Mouse (Mus musculus): ENCODE results near the gene Schip1. TPM values are rescaled to one million over a fixed set of nuclear protein-coding genes. Genes with fewer than 3 reads are reported as not detected.

Gene Schip1
- polyA plus RNA-seq, 2 experiments = 1.1 to 1.6 TPM

DNA sequence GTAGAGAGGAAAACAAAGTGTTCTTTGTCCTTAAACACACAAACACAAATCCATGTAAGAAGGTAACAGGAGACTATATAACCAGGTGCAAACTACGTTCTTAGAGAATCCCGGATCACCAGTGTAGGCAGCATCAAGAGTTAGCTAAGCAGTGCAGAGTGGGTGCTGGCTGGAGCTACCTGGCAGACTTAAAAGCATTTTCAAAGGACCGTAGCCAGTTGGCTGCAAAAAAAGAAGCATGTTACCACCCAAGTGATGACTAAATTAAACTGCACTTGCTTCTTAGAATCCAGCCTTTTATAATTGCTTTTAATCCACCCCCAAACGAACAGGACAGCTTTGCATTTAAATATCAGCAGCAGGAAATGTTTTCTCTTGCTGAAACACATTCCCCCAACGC lies 402.0 kb downstream of the Schip1 start:
- H3K9me3 ChIP-seq (ENCODE audit: control insufficient read depth, low read length) = no peaks in the 10 kb centered on the region
- H3K4me3 ChIP-seq (ENCODE audit: insufficient read depth in 1 of 2, low read depth in 2 of 2, low read length in 2 of 2) = no peak overlapping the region
- H3K4me2 ChIP-seq (ENCODE audit: low read depth) = no peak overlapping the region
- WGBS (ENCODE audit: insufficient replicate concordance) = 47% methylated on average over 5 of the region's 5 CpGs
- no peaks in the 10 kb centered on the region for H3K36me3 ChIP-seq (replicated peaks; ENCODE audit: control insufficient read depth, insufficient read depth, low read depth)
- H3K4me1 ChIP-seq (replicated peaks; ENCODE audit: control insufficient read depth in 2 of 2, insufficient read depth in 2 of 2, low read length in 1 of 2) = no peaks in the 10 kb centered on the region; a peak in 1 of 4 replicates
- ATAC-seq (ENCODE audit: insufficient read depth) (no peak), DNase-seq (ENCODE audit: low read depth in 3 of 3, low spot score in 3 of 3) (no peak)
- no peak overlapping the region for H3K27ac ChIP-seq
- H3K27me3 ChIP-seq (ENCODE audit: control insufficient read depth, insufficient read depth, low read length) = no peaks in the 10 kb centered on the region
- no peak overlapping the region for H3K9ac ChIP-seq (replicated peaks)
- TF ChIP-seq EP300 (IDR thresholded peaks at IDR 0.05; ENCODE audit: low read depth) (no peak), CTCF (IDR thresholded peaks at IDR 0.05; ENCODE audit: low read depth) (no peak)

- H3K36me3 ChIP-seq (replicated peaks; ENCODE audit: control insufficient read depth, insufficient read depth, low read depth) = no peaks in the 10 kb centered on the region
- no peak overlapping the region for H3K9ac ChIP-seq (replicated peaks)
- H3K4me2 ChIP-seq (ENCODE audit: low read depth) = no peak overlapping the region
- H3K27me3 ChIP-seq (ENCODE audit: control insufficient read depth, insufficient read depth, low read length) = no peaks in the 10 kb centered on the region
- WGBS (ENCODE audit: insufficient replicate concordance) = 8% methylated on average over 10 of the region's 10 CpGs
- H3K4me1 ChIP-seq (replicated peaks; ENCODE audit: control insufficient read depth in 2 of 2, insufficient read depth in 2 of 2, low read length in 1 of 2) = no peaks in the 10 kb centered on the region; a peak in 1 of 4 replicates
- peak overlapping the region in 1 of 2 experiments; percentile 4; a peak in 1 of 4 replicates for H3K4me3 ChIP-seq (ENCODE audit: insufficient read depth in 1 of 2, low read depth in 2 of 2, low read length in 2 of 2)
- DNase-seq (ENCODE audit: low read depth in 3 of 3, low spot score in 3 of 3) (no peak), ATAC-seq (ENCODE audit: insufficient read depth) (no peak)
- no peak overlapping the region for H3K27ac ChIP-seq
- H3K9me3 ChIP-seq (ENCODE audit: control insufficient read depth, low read length) = no peaks in the 10 kb centered on the region
- no peak for TF ChIP-seq EP300 (IDR thresholded peaks at IDR 0.05; ENCODE audit: low read depth)
- TF ChIP-seq CTCF (IDR thresholded peaks at IDR 0.05; ENCODE audit: low read depth) = no peak
Measured at GRCm38 (mm10) chr3:68467941-68468687, 403.5 kb downstream of the Schip1 start.

- DNase-seq (ENCODE audit: low read depth in 3 of 3, low spot score in 3 of 3) (no peak), ATAC-seq (ENCODE audit: insufficient read depth) (no peak)
- Histone ChIP-seq H3K9ac (replicated peaks) (no peak overlapping the region), H3K27ac (no peak overlapping the region), H3K4me2 (ENCODE audit: low read depth) (no peak overlapping the region), H3K4me1 (replicated peaks; ENCODE audit: control insufficient read depth in 2 of 2, insufficient read depth in 2 of 2, low read length in 1 of 2) (no peaks in the 10 kb centered on the region; a peak in 1 of 4 replicates), H3K9me3 (ENCODE audit: control insufficient read depth, low read length) (no peaks in the 10 kb centered on the region), H3K36me3 (replicated peaks; ENCODE audit: control insufficient read depth, insufficient read depth, low read depth) (no peaks in the 10 kb centered on the region), H3K4me3 (ENCODE audit: insufficient read depth in 1 of 2, low read depth in 2 of 2, low read length in 2 of 2) (no peak overlapping the region), H3K27me3 (ENCODE audit: control insufficient read depth, insufficient read depth, low read length) (no peaks in the 10 kb centered on the region)
- 49% methylated on average over 1 of the region's 1 CpGs for WGBS (ENCODE audit: insufficient replicate concordance)
- peak; percentile 27; the same call in 1 of the 2 replicates for TF ChIP-seq CTCF (IDR thresholded peaks at IDR 0.05; ENCODE audit: low read depth)
- TF ChIP-seq EP300 (IDR thresholded peaks at IDR 0.05; ENCODE audit: low read depth) = no peak
Measured at GRCm38 (mm10) chr3:68469643-68470042, 405.0 kb downstream of the Schip1 start.

DNA sequence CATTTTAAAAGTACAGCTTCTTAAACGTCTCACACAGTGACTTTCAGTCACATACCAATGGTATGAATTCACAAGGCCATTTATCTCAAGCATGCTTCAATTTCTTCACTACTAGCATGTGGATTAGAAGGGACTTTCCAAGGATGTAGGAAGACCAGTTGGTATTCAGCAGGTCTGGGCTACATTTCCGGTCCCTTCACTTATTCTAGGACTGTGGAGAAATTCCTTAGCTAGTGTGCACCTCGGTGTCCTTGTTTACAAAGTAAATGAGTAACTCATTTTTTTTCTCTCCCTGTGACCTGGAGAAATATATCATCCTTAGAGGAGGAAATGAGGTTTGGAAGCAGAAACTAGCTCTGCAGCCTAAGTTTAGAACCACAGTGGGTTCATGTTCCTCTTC lies 405.5 kb downstream of the Schip1 start:
- H3K4me1 ChIP-seq (replicated peaks; ENCODE audit: control insufficient read depth in 2 of 2, insufficient read depth in 2 of 2, low read length in 1 of 2) = no peaks in the 10 kb centered on the region; a peak in 1 of 4 replicates
- H3K4me2 ChIP-seq (ENCODE audit: low read depth) = no peak overlapping the region
- H3K9ac ChIP-seq (replicated peaks) = no peak overlapping the region
- H3K9me3 ChIP-seq (ENCODE audit: control insufficient read depth, low read length) = no peaks in the 10 kb centered on the region
- no peaks in the 10 kb centered on the region for H3K27me3 ChIP-seq (ENCODE audit: control insufficient read depth, insufficient read depth, low read length)
- TF ChIP-seq CTCF (IDR thresholded peaks at IDR 0.05; ENCODE audit: low read depth) = no peak
- TF ChIP-seq EP300 (IDR thresholded peaks at IDR 0.05; ENCODE audit: low read depth) = no peak
- 39% methylated on average over 3 of the region's 3 CpGs for WGBS (ENCODE audit: insufficient replicate concordance)
- H3K36me3 ChIP-seq (replicated peaks; ENCODE audit: control insufficient read depth, insufficient read depth, low read depth) = no peaks in the 10 kb centered on the region
- H3K4me3 ChIP-seq (ENCODE audit: insufficient read depth in 1 of 2, low read depth in 2 of 2, low read length in 2 of 2) = no peak overlapping the region
- ATAC-seq (ENCODE audit: insufficient read depth) = no peak
- no peak for DNase-seq (ENCODE audit: low read depth in 3 of 3, low spot score in 3 of 3)
- no peak overlapping the region for H3K27ac ChIP-seq

DNA sequence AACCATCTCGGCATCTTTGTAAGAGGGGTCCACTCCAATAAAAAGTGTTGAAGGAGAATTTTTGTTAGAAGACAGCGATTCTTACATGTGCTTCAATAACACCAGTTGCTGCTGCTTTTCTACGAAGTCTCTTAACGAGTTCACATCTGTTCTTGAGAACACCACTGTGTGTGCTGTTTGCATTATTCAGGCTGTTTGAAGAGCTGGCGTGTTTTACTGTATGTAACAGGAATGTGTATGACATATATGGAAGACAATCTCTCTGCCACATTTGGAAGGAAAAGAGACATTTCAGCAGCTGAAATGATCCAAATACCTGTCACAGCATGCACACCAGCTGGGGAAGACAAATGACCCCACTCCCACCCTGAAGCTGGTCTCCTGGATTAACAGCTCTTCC lies 406.0 kb downstream of the Schip1 start:
- Histone ChIP-seq H3K9me3 (ENCODE audit: control insufficient read depth, low read length) (no peaks in the 10 kb centered on the region), H3K9ac (replicated peaks) (no peak overlapping the region), H3K27ac (no peak overlapping the region), H3K27me3 (ENCODE audit: control insufficient read depth, insufficient read depth, low read length) (no peaks in the 10 kb centered on the region), H3K36me3 (replicated peaks; ENCODE audit: control insufficient read depth, insufficient read depth, low read depth) (no peaks in the 10 kb centered on the region), H3K4me3 (ENCODE audit: insufficient read depth in 1 of 2, low read depth in 2 of 2, low read length in 2 of 2) (no peak overlapping the region), H3K4me2 (ENCODE audit: low read depth) (no peak overlapping the region), H3K4me1 (replicated peaks; ENCODE audit: control insufficient read depth in 2 of 2, insufficient read depth in 2 of 2, low read length in 1 of 2) (no peaks in the 10 kb centered on the region; a peak in 1 of 4 replicates)
- 53% methylated on average over 5 of the region's 5 CpGs for whole genome bisulfite sequencing (ENCODE audit: insufficient replicate concordance)
- ATAC-seq (ENCODE audit: insufficient read depth) (no peak), DNase-seq (ENCODE audit: low read depth in 3 of 3, low spot score in 3 of 3) (no peak)
- TF ChIP-seq EP300 (IDR thresholded peaks at IDR 0.05; ENCODE audit: low read depth) (no peak), CTCF (IDR thresholded peaks at IDR 0.05; ENCODE audit: low read depth) (no peak)
